Mouse (Mus musculus): Measurements from ENCODE around the gene Zfp335. TPM values are rescaled to one million over a fixed set of nuclear protein-coding genes. Genes with fewer than 3 reads are reported as not detected.
"Not testable (repeated sequence)": the region's sequence is repeated elsewhere in the genome, so short reads cannot be mapped to it uniquely, and the experiment has no call there.

The Zfp335 gene
- polyA plus RNA-seq, 1 experiment from 2014 or later = 17.4 TPM

- 75% methylated on average over 11 of the region's 11 CpGs for WGBS
- peak overlapping the region; percentile 85; the same call in 1 of the 2 replicates for H3K4me3 ChIP-seq
- ATAC-seq (ENCODE audit: insufficient number of reproducible peaks, insufficient read depth, low FRiP score, low TSS enrichment) = not testable (repeated sequence)
Observed at GRCm38 (mm10) chr2:164877376-164878215, 34.0 kb downstream of the Zfp335 start.

GRCm38 (mm10) chr2:164875648-164876047 is 35.9 kb downstream of the Zfp335 start:
- not testable (repeated sequence) for H3K36me3 ChIP-seq; ATAC-seq (ENCODE audit: insufficient number of reproducible peaks, insufficient read depth, low FRiP score, low TSS enrichment); H3K9ac ChIP-seq; H3K4me3 ChIP-seq; H3K9me3 ChIP-seq; H3K27ac ChIP-seq; H3K27me3 ChIP-seq; H3K4me2 ChIP-seq (replicated peaks)
- WGBS = 44% methylated on average over 2 of the region's 2 CpGs
- H3K4me1 ChIP-seq = peaks cover 19% of the 10 kb centered on the region

More at GRCm38 (mm10) chr2:164877376-164878215, 34.0 kb downstream of the Zfp335 start:
- H3K27ac ChIP-seq, H3K9ac ChIP-seq, H3K9me3 ChIP-seq, H3K36me3 ChIP-seq, H3K27me3 ChIP-seq: not testable (repeated sequence)
- Histone ChIP-seq H3K4me1 (peaks cover 22% of the 10 kb centered on the region), H3K4me2 (replicated peaks) (peak overlapping the region; percentile 85)

- Histone ChIP-seq H3K4me1 (peaks cover 14% of the 10 kb centered on the region), H3K27me3 (no peaks in the 10 kb centered on the region), H3K4me3 (no peak overlapping the region), H3K36me3 (0 out of 2 replicates have a peak, but pooled peaks cover 5% of the 10 kb centered on the region), H3K9me3 (no peaks in the 10 kb centered on the region), H3K9ac (no peak overlapping the region), H3K27ac (peak overlapping the region; percentile 78; the same call in 1 of the 2 replicates), H3K4me2 (replicated peaks) (no peak overlapping the region)
- WGBS = 25% methylated on average over 1 of the region's 1 CpGs
- no peak for ATAC-seq (ENCODE audit: insufficient number of reproducible peaks, insufficient read depth, low FRiP score, low TSS enrichment)
Observed at GRCm38 (mm10) chr2:164874239-164874769, 37.3 kb downstream of the Zfp335 start.

- 68% methylated on average over 3 of the region's 3 CpGs for WGBS
- H3K4me2 ChIP-seq (replicated peaks) = no peak overlapping the region
- peaks cover 14% of the 10 kb centered on the region for H3K4me1 ChIP-seq
- no peak for ATAC-seq (ENCODE audit: insufficient number of reproducible peaks, insufficient read depth, low FRiP score, low TSS enrichment)
- no peaks in the 10 kb centered on the region for H3K27me3 ChIP-seq
- H3K9ac ChIP-seq = no peak overlapping the region
- no peak overlapping the region for H3K4me3 ChIP-seq
- H3K9me3 ChIP-seq = no peaks in the 10 kb centered on the region
- 0 out of 2 replicates have a peak, but pooled peaks cover 5% of the 10 kb centered on the region for H3K36me3 ChIP-seq
- H3K27ac ChIP-seq = peak overlapping the region; percentile 78; the same call in 1 of the 2 replicates
Observed at GRCm38 (mm10) chr2:164873621-164874020, 37.9 kb downstream of the Zfp335 start.

- Histone ChIP-seq H3K9me3 (no peaks in the 10 kb centered on the region), H3K4me2 (replicated peaks) (no peak overlapping the region), H3K4me1 (peaks cover 14% of the 10 kb centered on the region), H3K9ac (no peak overlapping the region), H3K27me3 (no peaks in the 10 kb centered on the region), H3K27ac (no peak overlapping the region), H3K4me3 (no peak overlapping the region), H3K36me3 (no peaks in the 10 kb centered on the region)
- no peak for ATAC-seq (ENCODE audit: insufficient number of reproducible peaks, insufficient read depth, low FRiP score, low TSS enrichment)
- 54% methylated on average over 6 of the region's 6 CpGs for WGBS
Observed at GRCm38 (mm10) chr2:164871602-164872303, 39.8 kb downstream of the Zfp335 start.

- Histone ChIP-seq H3K9me3 (no peaks in the 10 kb centered on the region), H3K9ac (no peak overlapping the region), H3K4me1 (no peaks in the 10 kb centered on the region), H3K27ac (no peak overlapping the region), H3K27me3 (no peaks in the 10 kb centered on the region), H3K36me3 (no peaks in the 10 kb centered on the region), H3K4me3 (no peak overlapping the region), H3K4me2 (replicated peaks) (no peak overlapping the region)
- no peak for ATAC-seq (ENCODE audit: insufficient number of reproducible peaks, insufficient read depth, low FRiP score, low TSS enrichment)
- WGBS = 80% methylated on average over 7 of the region's 7 CpGs
Observed at GRCm38 (mm10) chr2:164868491-164868890, 43.1 kb downstream of the Zfp335 start.

GRCm38 (mm10) chr2:164867566-164867965 is 44.0 kb downstream of the Zfp335 start:
- no peak for ATAC-seq (ENCODE audit: insufficient number of reproducible peaks, insufficient read depth, low FRiP score, low TSS enrichment)
- H3K4me2 ChIP-seq (replicated peaks) = no peak overlapping the region
- no peaks in the 10 kb centered on the region for H3K27me3 ChIP-seq
- H3K9ac ChIP-seq = no peak overlapping the region
- no peaks in the 10 kb centered on the region for H3K4me1 ChIP-seq
- WGBS = 87% methylated on average over 7 of the region's 7 CpGs
- no peak overlapping the region for H3K27ac ChIP-seq
- H3K9me3 ChIP-seq = no peaks in the 10 kb centered on the region
- H3K36me3 ChIP-seq = no peaks in the 10 kb centered on the region
- no peak overlapping the region for H3K4me3 ChIP-seq

- Histone ChIP-seq H3K9me3 (no peaks in the 10 kb centered on the region), H3K27me3 (no peaks in the 10 kb centered on the region), H3K4me2 (replicated peaks) (no peak overlapping the region), H3K9ac (no peak overlapping the region), H3K36me3 (no peaks in the 10 kb centered on the region), H3K27ac (no peak overlapping the region), H3K4me1 (peaks cover 5% of the 10 kb centered on the region; the same call in 1 of the 2 replicates), H3K4me3 (no peak overlapping the region)
- 58% methylated on average over 16 of the region's 16 CpGs for WGBS
- ATAC-seq (ENCODE audit: insufficient number of reproducible peaks, insufficient read depth, low FRiP score, low TSS enrichment) = no peak
Observed at GRCm38 (mm10) chr2:164866741-164867551, 44.6 kb downstream of the Zfp335 start.

- H3K4me2 ChIP-seq (replicated peaks) = no peak overlapping the region
- 72% methylated on average over 4 of the region's 4 CpGs for WGBS
Observed at GRCm38 (mm10) chr2:164864593-164864992, 47.0 kb downstream of the Zfp335 start.

GRCm38 (mm10) chr2:164863411-164863810 is 48.1 kb downstream of the Zfp335 start:
- not testable (repeated sequence) for H3K4me3 ChIP-seq; H3K9ac ChIP-seq; H3K4me2 ChIP-seq (replicated peaks); H3K27me3 ChIP-seq; H3K36me3 ChIP-seq; H3K9me3 ChIP-seq; ATAC-seq (ENCODE audit: insufficient number of reproducible peaks, insufficient read depth, low FRiP score, low TSS enrichment); H3K27ac ChIP-seq
- peaks cover 18% of the 10 kb centered on the region for H3K4me1 ChIP-seq
- 93% methylated on average over 9 of the region's 9 CpGs for WGBS

More at GRCm38 (mm10) chr2:164864593-164864992, 47.0 kb downstream of the Zfp335 start:
- Histone ChIP-seq H3K27me3 (peaks cover 3% of the 10 kb centered on the region; the same call in 1 of the 2 replicates), H3K4me1 (peaks cover 12% of the 10 kb centered on the region), H3K36me3 (no peaks in the 10 kb centered on the region), H3K9ac (no peak overlapping the region), H3K4me3 (no peak overlapping the region), H3K27ac (no peak overlapping the region), H3K9me3 (no peaks in the 10 kb centered on the region)
- no peak for ATAC-seq (ENCODE audit: insufficient number of reproducible peaks, insufficient read depth, low FRiP score, low TSS enrichment)

All from embryonic facial prominence, embryonic 12.5 days (tissue).